Mouse (Mus musculus): Measurements from ENCODE around the gene Ppp1r3g.

The Ppp1r3g gene

DNA sequence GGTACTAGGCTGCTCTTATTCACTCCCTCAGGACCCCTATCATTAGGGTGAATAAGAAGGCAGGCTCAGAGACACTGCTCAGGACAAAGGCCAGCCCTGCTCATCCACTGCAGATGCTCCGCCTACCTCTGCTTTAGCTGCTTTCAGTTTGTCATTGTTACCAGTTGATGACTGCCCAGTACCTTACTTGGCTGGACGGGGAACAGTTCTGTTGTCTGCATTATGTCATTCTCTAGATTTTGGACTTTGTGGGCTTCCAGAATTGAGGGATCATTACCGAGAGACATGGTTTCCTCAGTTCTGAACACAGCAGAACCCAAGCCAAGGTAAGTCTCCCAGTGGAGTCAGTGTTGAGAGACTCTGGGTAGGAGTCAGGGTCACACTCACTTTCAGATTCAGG lies 36.6 kb downstream of the Ppp1r3g start:
- in situ Hi-C loops (cut with MboI) = no loop called here

GRCm38 (mm10) chr13:35995696-35996426 lies 37.2 kb downstream of the Ppp1r3g start:
- in situ Hi-C loops (cut with MboI) = no loop called here

DNA sequence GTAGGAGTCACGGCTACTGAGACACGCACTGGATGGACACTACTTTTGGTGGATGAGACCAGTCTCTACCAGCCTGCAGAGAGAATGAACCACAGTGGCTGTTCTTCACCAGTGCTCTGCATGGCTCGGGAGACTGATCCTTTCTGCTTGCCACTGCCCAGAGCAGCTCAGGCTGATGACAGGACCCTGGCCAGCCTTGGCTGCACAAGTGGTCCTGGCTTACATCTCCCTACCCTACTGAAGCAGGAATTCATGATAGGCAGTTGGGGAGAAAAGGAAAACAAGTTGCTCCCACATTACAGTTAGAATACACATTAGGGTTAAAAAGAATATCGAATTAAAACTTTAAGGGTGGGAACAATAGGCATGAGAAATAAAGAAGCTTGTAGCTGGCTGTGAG lies 39.0 kb downstream of the Ppp1r3g start:
- in situ Hi-C loops (cut with MboI) = no loop called here

DNA sequence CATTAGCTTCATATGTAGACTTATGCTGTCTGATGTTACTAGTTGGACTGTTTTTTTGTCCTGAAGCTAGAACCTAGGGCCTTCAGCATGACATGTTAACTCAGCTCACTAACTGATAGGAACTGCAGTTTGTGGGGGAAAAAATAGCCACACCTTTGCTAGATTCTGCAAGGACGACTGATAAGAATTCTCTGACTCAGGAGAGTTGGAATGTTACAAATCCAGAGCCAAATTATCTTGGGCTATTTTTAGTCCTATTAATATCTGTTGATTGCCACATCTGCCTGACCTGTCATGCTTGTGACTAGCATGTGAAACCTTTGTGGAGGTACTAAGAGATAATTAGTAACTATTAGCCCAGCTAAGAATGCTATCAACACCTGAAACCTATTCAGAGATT lies 42.2 kb downstream of the Ppp1r3g start:
- in situ Hi-C loops (cut with MboI) = no loop called here

GRCm38 (mm10) chr13:36009981-36010380 lies 51.3 kb downstream of the Ppp1r3g start:
- in situ Hi-C loops (cut with MboI) = loop anchor here (5.0 kb wide), 1 partner anchor 1302 kb away; no protein-coding TSS in a partner anchor

DNA sequence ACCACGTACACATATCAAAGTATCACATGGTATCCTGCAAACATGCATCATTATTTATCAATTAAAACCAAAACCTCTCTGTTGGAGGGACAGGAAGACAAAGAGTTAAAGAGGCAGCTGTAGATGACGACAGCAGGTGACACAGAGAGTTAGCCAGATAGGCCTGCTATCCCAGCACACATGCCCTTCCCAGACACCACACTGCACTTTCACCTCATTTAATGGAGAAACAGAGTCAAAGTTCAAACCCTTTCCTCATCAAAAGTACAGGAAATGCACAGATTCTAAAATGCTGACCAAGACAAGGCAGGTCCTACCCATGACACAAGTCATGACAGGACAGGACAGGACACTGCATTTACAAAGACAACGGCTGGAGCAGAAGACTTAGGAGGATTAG lies 57.0 kb downstream of the Ppp1r3g start:
- in situ Hi-C loops (cut with MboI) = no loop called here

- in situ Hi-C loops (cut with MboI) = no loop called here
These were observed 59.4 kb downstream of the Ppp1r3g start for GRCm38 (mm10) chr13:36018017-36018416.

- in situ Hi-C loops (cut with MboI) = no loop called here
These were observed 61.0 kb downstream of the Ppp1r3g start for GRCm38 (mm10) chr13:36019309-36020274.
